Mouse (Mus musculus): Measurements from ENCODE around the gene Usp48. TPM values are rescaled to one million over a fixed set of nuclear protein-coding genes. Genes with fewer than 3 reads are reported as not detected.
"Not testable (repeated sequence)": the region's sequence is repeated elsewhere in the genome, so short reads cannot be mapped to it uniquely, and the experiment has no call there.

The Usp48 gene
- polyA plus RNA-seq, 1 experiment: 64.1 TPM

- H3K36me3 ChIP-seq (ENCODE audit: control insufficient read depth, insufficient read depth, low read length): no peaks in the 10 kb centered on the region
- no peak within 1 kb of the TSS for H3K27ac ChIP-seq (ENCODE audit: insufficient read depth, low read length)
- H3K4me3 ChIP-seq (ENCODE audit: extremely low read depth, insufficient read depth, insufficient read length): no peak within 1 kb of the TSS
- DNase-seq (ENCODE audit: low read depth in 1 of 2, low spot score in 2 of 2): no peak
- H3K27me3 ChIP-seq (ENCODE audit: control insufficient read depth, insufficient read depth, low read length): no peaks in the 10 kb centered on the region
- TF ChIP-seq POLR2A (IDR thresholded peaks at IDR 0.05; ENCODE audit: low read depth, low read length) (no peak), CTCF (IDR thresholded peaks at IDR 0.05; ENCODE audit: extremely low read depth, insufficient read depth, insufficient read length, insufficient replicate concordance) (no peak)
- 90% methylated on average over 10 of the region's 10 CpGs for WGBS
- H3K4me1 ChIP-seq (ENCODE audit: control insufficient read depth, insufficient read depth, insufficient read length): peaks cover 6% of the 10 kb centered on the region
Measured at GRCm38 (mm10) chr4:137574469-137574868, 19.1 kb upstream of the Usp48 start, which contains the start of gene Ldlrad2. TSS of gene Ldlrad2 (minus strand) at chr4:137574569.

- H3K4me3 ChIP-seq (ENCODE audit: extremely low read depth, insufficient read depth, insufficient read length): no peak overlapping the region
- H3K4me1 ChIP-seq (ENCODE audit: control insufficient read depth, insufficient read depth, insufficient read length): peaks cover 6% of the 10 kb centered on the region
- TF ChIP-seq CTCF (IDR thresholded peaks at IDR 0.05; ENCODE audit: extremely low read depth, insufficient read depth, insufficient read length, insufficient replicate concordance): no peak
- TF ChIP-seq POLR2A (IDR thresholded peaks at IDR 0.05; ENCODE audit: low read depth, low read length): no peak
- H3K27me3 ChIP-seq (ENCODE audit: control insufficient read depth, insufficient read depth, low read length): no peaks in the 10 kb centered on the region
- DNase-seq (ENCODE audit: low read depth in 1 of 2, low spot score in 2 of 2): no peak
- H3K36me3 ChIP-seq (ENCODE audit: control insufficient read depth, insufficient read depth, low read length): no peaks in the 10 kb centered on the region
- WGBS: 96% methylated on average over 12 of the region's 12 CpGs
- no peak overlapping the region for H3K27ac ChIP-seq (ENCODE audit: insufficient read depth, low read length)
Measured at GRCm38 (mm10) chr4:137577486-137577885, 16.1 kb upstream of the Usp48 start.

GRCm38 (mm10) chr4:137578181-137578845 is 15.2 kb upstream of the Usp48 start:
- Histone ChIP-seq H3K27ac (ENCODE audit: insufficient read depth, low read length) (no peak overlapping the region), H3K4me3 (ENCODE audit: extremely low read depth, insufficient read depth, insufficient read length) (no peak overlapping the region), H3K27me3 (ENCODE audit: control insufficient read depth, insufficient read depth, low read length) (no peaks in the 10 kb centered on the region), H3K4me1 (ENCODE audit: control insufficient read depth, insufficient read depth, insufficient read length) (peaks cover 6% of the 10 kb centered on the region), H3K36me3 (ENCODE audit: control insufficient read depth, insufficient read depth, low read length) (no peaks in the 10 kb centered on the region)
- TF ChIP-seq POLR2A (IDR thresholded peaks at IDR 0.05; ENCODE audit: low read depth, low read length) (no peak), CTCF (IDR thresholded peaks at IDR 0.05; ENCODE audit: extremely low read depth, insufficient read depth, insufficient read length, insufficient replicate concordance) (peak; percentile 56)
- 7% methylated on average over 39 of the region's 39 CpGs for WGBS
- DNase-seq (ENCODE audit: low read depth in 1 of 2, low spot score in 2 of 2): peak in 1 of 2 experiments; percentile 35

- H3K27me3 ChIP-seq (ENCODE audit: control insufficient read depth, insufficient read depth, low read length): no peaks in the 10 kb centered on the region
- no peak overlapping the region for H3K4me3 ChIP-seq (ENCODE audit: extremely low read depth, insufficient read depth, insufficient read length)
- no peak overlapping the region for H3K27ac ChIP-seq (ENCODE audit: insufficient read depth, low read length)
- 51% methylated on average over 4 of the region's 4 CpGs for WGBS
- no peaks in the 10 kb centered on the region for H3K36me3 ChIP-seq (ENCODE audit: control insufficient read depth, insufficient read depth, low read length)
- no peak for DNase-seq (ENCODE audit: low read depth in 1 of 2, low spot score in 2 of 2)
- no peak for TF ChIP-seq POLR2A (IDR thresholded peaks at IDR 0.05; ENCODE audit: low read depth, low read length)
- no peak for TF ChIP-seq CTCF (IDR thresholded peaks at IDR 0.05; ENCODE audit: extremely low read depth, insufficient read depth, insufficient read length, insufficient replicate concordance)
- H3K4me1 ChIP-seq (ENCODE audit: control insufficient read depth, insufficient read depth, insufficient read length): peaks cover 6% of the 10 kb centered on the region
Measured at GRCm38 (mm10) chr4:137579789-137580188, 13.8 kb upstream of the Usp48 start.

- no peak for DNase-seq (ENCODE audit: low read depth in 1 of 2, low spot score in 2 of 2)
- H3K4me1 ChIP-seq (ENCODE audit: control insufficient read depth, insufficient read depth, insufficient read length): peaks cover 6% of the 10 kb centered on the region
- no peaks in the 10 kb centered on the region for H3K36me3 ChIP-seq (ENCODE audit: control insufficient read depth, insufficient read depth, low read length)
- no peak overlapping the region for H3K27ac ChIP-seq (ENCODE audit: insufficient read depth, low read length)
- H3K4me3 ChIP-seq (ENCODE audit: extremely low read depth, insufficient read depth, insufficient read length): no peak overlapping the region
- no peaks in the 10 kb centered on the region for H3K27me3 ChIP-seq (ENCODE audit: control insufficient read depth, insufficient read depth, low read length)
- 81% methylated on average over 2 of the region's 2 CpGs for WGBS
- TF ChIP-seq CTCF (IDR thresholded peaks at IDR 0.05; ENCODE audit: extremely low read depth, insufficient read depth, insufficient read length, insufficient replicate concordance) (no peak), POLR2A (IDR thresholded peaks at IDR 0.05; ENCODE audit: low read depth, low read length) (no peak)
Measured at GRCm38 (mm10) chr4:137580299-137580698, 13.3 kb upstream of the Usp48 start.

GRCm38 (mm10) chr4:137581815-137582214 is 11.7 kb upstream of the Usp48 start:
- DNase-seq (ENCODE audit: low read depth in 1 of 2, low spot score in 2 of 2): peak in 1 of 2 experiments; percentile 40
- H3K36me3 ChIP-seq (ENCODE audit: control insufficient read depth, insufficient read depth, low read length): no peaks in the 10 kb centered on the region
- no peak overlapping the region for H3K27ac ChIP-seq (ENCODE audit: insufficient read depth, low read length)
- H3K4me3 ChIP-seq (ENCODE audit: extremely low read depth, insufficient read depth, insufficient read length): no peak overlapping the region
- H3K27me3 ChIP-seq (ENCODE audit: control insufficient read depth, insufficient read depth, low read length): no peaks in the 10 kb centered on the region
- TF ChIP-seq POLR2A (IDR thresholded peaks at IDR 0.05; ENCODE audit: low read depth, low read length): no peak
- peak; percentile 52; the same call in 1 of the 2 replicates for TF ChIP-seq CTCF (IDR thresholded peaks at IDR 0.05; ENCODE audit: extremely low read depth, insufficient read depth, insufficient read length, insufficient replicate concordance)
- 73% methylated on average over 3 of the region's 3 CpGs for WGBS
- H3K4me1 ChIP-seq (ENCODE audit: control insufficient read depth, insufficient read depth, insufficient read length): peaks cover 6% of the 10 kb centered on the region

- H3K4me3 ChIP-seq (ENCODE audit: extremely low read depth, insufficient read depth, insufficient read length); H3K36me3 ChIP-seq (ENCODE audit: control insufficient read depth, insufficient read depth, low read length); DNase-seq (ENCODE audit: low read depth in 1 of 2, low spot score in 2 of 2); H3K4me1 ChIP-seq (ENCODE audit: control insufficient read depth, insufficient read depth, insufficient read length); H3K27ac ChIP-seq (ENCODE audit: insufficient read depth, low read length); H3K27me3 ChIP-seq (ENCODE audit: control insufficient read depth, insufficient read depth, low read length): not testable (repeated sequence)
- 79% methylated on average over 2 of the region's 3 CpGs for WGBS
Measured at GRCm38 (mm10) chr4:137589095-137589494, 4.5 kb upstream of the Usp48 start.

Measured in spleen, adult 2 months (tissue).